Mouse (Mus musculus) brain, embryonic 14.5 days (tissue): ENCODE data around the gene Mknk1.

Source experiments
- CTCF ChIP-seq: fragments of 200-500 bp; IDR thresholded peaks from 2 replicates; pipeline ENCODE4 v1.5.1; 2012; ENCODE audit warnings: inconsistent platforms, mild to moderate bottlenecking, moderate library complexity, borderline replicate concordance; ENCODE audit not compliant: insufficient read depth, insufficient read length; ENCODE audit errors: extremely low read depth
- POLR2A ChIP-seq: fragments of 200-500 bp; IDR thresholded peaks from 2 replicates; pipeline ENCODE4 v1.6.1; 2012; ENCODE audit warnings: mild to moderate bottlenecking, inconsistent platforms, borderline replicate concordance; ENCODE audit not compliant: poor library complexity, insufficient read depth, insufficient read length, severe bottlenecking; ENCODE audit errors: extremely low read depth

- TF ChIP-seq CTCF (no peak), POLR2A (no peak)
Measured at GRCm38 (mm10) chr4:115911586-115911985, 72.6 kb downstream of the Mknk1 start.
